Mouse (Mus musculus) c-Kit-positive CD71-positive TER-119-positive erythroid progenitor cells, embryonic 14.5 days (primary cell): ENCODE data around the gene Cyp2f2.

ENCODE experiments used
- DNase-seq: peaks from one replicate; pipeline ENCODE4 v3.0.0-alpha.2; 2013; ENCODE audit warnings: low spot score

Cyp2f2 gene

DNA sequence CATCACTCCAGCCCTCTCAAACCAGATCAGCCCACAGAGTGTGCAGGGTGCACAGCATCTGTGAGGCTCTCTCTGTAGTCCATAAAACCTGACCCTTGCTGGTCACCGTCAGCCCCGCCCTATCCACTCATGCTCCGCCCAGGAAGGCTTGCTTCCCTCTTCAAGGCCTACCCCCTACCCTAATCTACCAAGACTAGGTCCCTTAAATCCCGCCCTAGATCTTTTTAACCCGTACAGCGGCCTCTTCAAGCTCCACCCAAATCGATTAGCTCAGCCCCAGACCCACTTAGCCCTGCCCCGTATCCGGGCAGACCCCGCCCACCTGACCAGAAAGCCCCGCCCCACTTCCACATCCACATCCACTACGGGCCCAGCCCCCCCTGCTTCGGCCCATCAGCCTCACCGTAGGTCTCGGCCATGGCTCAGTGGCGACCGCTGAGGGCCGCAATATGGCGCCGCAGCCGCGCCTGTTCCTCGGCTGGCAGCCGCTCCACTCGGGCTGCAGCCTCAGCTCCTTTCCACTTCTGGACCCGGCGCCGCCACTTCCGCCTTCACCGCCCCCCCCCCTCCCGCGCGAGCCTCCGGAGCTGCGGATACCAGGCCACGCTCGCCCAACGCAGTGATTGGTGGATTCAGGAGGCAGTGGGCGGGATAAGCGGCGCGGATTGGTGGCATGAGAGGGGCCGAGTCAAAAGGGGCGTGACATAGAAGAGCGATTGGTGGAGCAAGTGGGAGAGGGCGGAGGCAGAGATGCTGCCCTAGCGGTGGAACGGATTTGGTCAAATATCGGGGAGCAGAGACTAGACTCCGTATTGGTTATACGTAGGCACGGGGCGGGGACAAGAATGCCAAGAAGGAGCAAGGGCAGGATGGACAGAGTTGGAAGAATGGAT, 58.9 kb downstream of the Cyp2f2 start, which contains the start of gene Rab4b:
Gene Rab4b, minus strand, starts transcription at position 573 of the 893 bp plus-strand sequence.
- peak; percentile 99 for DNase-seq

DNA sequence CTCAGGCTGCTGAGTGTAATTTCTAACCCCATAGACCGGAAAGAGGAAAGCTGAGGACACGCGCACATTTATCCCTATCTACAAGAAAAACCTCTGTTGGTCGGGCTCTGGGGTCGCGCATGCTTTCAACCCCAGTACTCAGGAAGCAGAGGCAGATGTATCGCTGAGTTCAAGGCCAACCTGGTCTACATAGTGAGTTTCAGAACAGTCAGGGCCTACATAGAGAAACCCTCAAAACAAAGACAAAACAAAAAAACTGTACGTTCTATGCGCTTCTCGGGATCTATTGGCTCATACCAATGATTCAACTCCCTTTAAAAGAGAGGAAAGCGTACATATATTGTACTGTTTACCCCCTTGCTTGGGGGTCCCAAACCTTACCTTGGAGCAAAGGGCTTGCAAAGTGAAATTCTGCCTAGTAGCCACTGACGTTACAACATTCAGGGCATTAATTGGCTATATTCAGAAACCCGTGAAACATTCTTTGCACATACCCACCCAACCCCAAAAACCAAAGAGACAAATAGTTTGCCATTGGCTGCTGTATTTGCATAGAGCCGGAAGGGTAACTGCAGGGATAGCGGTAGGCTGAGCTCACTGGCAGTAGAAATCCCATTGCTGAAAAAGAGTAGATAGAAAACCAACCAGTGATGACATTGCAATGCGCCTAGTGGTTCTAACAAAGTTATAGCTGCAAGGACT, 59.7 kb downstream of the Cyp2f2 start:
- DNase-seq: no peak

DNA sequence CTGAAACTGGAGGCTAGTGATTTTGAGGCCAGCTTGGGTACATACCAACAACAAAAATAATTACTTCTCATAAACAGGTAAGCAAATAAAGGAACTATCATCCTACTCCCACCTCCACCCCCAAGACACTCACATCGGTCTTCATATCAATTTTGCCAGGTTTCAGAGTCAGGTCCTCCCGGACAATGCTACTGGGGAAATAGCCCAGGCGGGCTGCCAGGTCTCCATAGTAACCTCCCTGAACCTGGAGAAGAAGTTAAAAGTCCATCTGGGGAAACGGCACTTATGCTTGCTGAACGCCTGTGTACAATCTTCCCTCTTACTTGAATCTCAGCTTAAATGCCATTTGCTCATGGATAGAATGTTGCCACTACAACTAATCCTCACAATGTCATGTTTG, 60.3 kb downstream of the Cyp2f2 start:
- no peak for DNase-seq

DNA sequence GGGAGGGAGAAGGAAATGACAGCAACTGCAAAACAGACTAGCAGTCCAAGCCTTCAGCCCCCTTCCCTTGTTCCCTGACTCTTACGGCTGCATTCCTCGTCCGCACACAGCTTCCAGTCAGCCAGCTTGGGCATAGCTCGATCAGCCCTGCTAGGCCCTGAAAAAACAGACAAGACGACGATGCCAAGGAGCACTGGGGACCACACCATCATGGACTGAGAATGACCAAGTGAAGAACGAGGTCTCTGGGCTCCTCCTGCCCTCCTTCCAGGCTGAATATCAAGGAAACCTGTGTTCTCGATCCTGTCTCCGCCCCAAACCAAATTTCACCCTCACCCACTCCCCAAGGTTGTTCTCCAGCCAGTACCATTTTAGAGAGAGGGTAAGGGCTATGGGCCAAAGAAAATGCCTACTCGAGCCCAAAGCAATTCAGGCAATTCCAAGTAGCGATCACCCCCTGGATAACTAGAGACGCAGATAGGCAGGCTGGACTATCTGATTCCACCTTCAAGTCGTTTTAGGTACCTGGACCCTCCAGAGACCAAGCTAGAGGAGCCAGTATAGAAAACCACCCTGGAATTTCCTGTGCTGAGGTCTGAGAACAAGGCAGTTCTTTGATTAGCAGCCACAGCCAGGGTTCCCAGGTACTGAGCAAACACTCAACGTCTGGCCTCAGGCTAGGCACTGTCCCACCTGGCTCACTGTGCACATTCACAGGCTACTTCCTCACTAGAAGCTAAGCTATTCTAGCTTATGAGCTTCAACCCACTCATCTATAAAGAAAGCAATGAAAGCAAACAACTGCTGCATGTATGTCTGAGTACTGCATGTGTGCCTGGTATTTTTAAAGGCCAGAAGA, 61.4 kb downstream of the Cyp2f2 start, which contains the start of the genes Gm21983 and Mia:
Gene Gm21983, minus strand, starts transcription at position 250 of the 859 bp plus-strand sequence.
Gene Mia, minus strand, starts transcription at position 321 of the 859 bp plus-strand sequence.
- DNase-seq: no peak

DNA sequence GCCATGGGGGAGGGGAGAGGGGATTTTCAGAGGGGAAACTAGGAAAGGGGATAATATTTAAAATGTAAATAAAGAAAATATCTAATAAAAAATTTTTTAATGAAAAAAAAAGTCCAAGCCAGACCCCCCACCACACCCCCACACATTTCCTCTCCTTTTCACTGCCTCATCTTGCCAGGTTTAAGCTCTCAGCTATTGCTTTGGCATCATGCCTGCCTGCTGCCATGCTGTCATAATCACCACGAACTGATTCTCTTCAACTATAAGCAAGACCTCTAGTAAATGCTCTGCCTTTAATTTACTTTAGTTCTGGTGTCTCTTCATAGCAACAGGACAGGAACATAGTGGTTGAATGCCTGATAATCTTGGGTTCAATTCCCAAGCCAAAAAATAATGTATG, 62.8 kb downstream of the Cyp2f2 start:
- no peak for DNase-seq
